Mouse (Mus musculus) ES-E14 (cell line): ENCODE data around the gene Ep400. TPM values are rescaled to one million over a fixed set of nuclear protein-coding genes. Genes with fewer than 3 reads are reported as not detected.

Experiments
- DNase-seq: peaks from one replicate; pipeline ENCODE4 v3.0.0-alpha.2; 2013; ENCODE audit warnings: low read depth, low spot score
- H3K27ac ChIP-seq: 2 replicates; pipeline ENCODE4 v1.5.1; 2012; ENCODE audit warnings: low read depth, mild to moderate bottlenecking, low read length, moderate library complexity, mixed read lengths; ENCODE audit not compliant: poor library complexity, insufficient read depth, severe bottlenecking
- H3K36me3 ChIP-seq: 2 replicates; pipeline ENCODE4 v1.6.1; 2012; ENCODE audit warnings: mild to moderate bottlenecking, low read length, moderate library complexity, mixed read lengths; ENCODE audit not compliant: control insufficient read depth, poor library complexity, insufficient read depth, severe bottlenecking
- H3K4me1 ChIP-seq, 2 experiments: fragments of 150-350 bp in 1 of 2; sonication (generic) in 1 of 2; 2 replicates each; pipeline ENCODE4 v1.6.1; 2012; ENCODE audit warnings: low read length in 2 of 2, mild to moderate bottlenecking in 1 of 2, mixed read lengths in 1 of 2; ENCODE audit not compliant: control insufficient read depth in 2 of 2, insufficient read depth in 2 of 2, poor library complexity in 1 of 2
- H3K4me3 ChIP-seq, 2 experiments: fragments of 150-350 bp in 1 of 2; sonication (generic) in 1 of 2; 2 replicates each; pipeline ENCODE4 v1.5.1; 2012; ENCODE audit warnings: low read length in 2 of 2, low read depth in 1 of 2, mild to moderate bottlenecking in 1 of 2, mixed read lengths in 1 of 2; ENCODE audit not compliant: insufficient read depth in 1 of 2, poor library complexity in 1 of 2, severe bottlenecking in 1 of 2
- H3K9ac ChIP-seq: 2 replicates; pipeline ENCODE4 v1.6.1; 2012; ENCODE audit warnings: low read depth, mild to moderate bottlenecking, low read length, mixed read lengths; ENCODE audit not compliant: poor library complexity, insufficient read depth, severe bottlenecking
- H3K9me3 ChIP-seq: fragments of 150-350 bp; sonication (generic); 2 replicates; pipeline ENCODE4 v1.6.1; 2012; ENCODE audit warnings: low read depth, mild to moderate bottlenecking, low read length; ENCODE audit not compliant: control insufficient read depth, insufficient read depth
- CHD2 ChIP-seq: IDR thresholded peaks from 2 replicates; pipeline ENCODE4 v1.6.1; 2014; ENCODE audit warnings: mild to moderate bottlenecking, low read depth, low read length, inconsistent platforms
- HCFC1 ChIP-seq: IDR thresholded peaks from 2 replicates; pipeline ENCODE4 v1.6.1; 2012; ENCODE audit warnings: low read length, inconsistent platforms, borderline replicate concordance; ENCODE audit not compliant: insufficient read depth
- MAFK ChIP-seq: IDR thresholded peaks from 2 replicates; pipeline ENCODE4 v1.6.1; 2014; ENCODE audit warnings: mild to moderate bottlenecking, low read depth, low read length, inconsistent platforms; ENCODE audit not compliant: insufficient read depth
- ZC3H11A ChIP-seq: IDR thresholded peaks from 2 replicates; pipeline ENCODE4 v1.6.1; 2012; ENCODE audit warnings: low read depth, mild to moderate bottlenecking, inconsistent platforms, low read length, borderline replicate concordance
- ZNF384 ChIP-seq: IDR thresholded peaks from 2 replicates; pipeline ENCODE4 v1.6.1; 2012; ENCODE audit warnings: low read depth, low read length, inconsistent platforms
- in situ Hi-C, 2 experiments: fragments of 600-800 bp; cut with MboI; formaldehyde crosslinking; loops; one replicate each; pipeline ENCODE4 v1.15.1; 2025; ENCODE audit warnings: low sequenced_read_pairs in 2 of 2, inconsistent platforms in 1 of 2; ENCODE audit not compliant: unreplicated experiment in 2 of 2
- total RNA-seq: library from RNA; depleted of rRNA; stranded (reverse); fragments of 300-350 nt; gene quantifications from 2 replicates; pipeline ENCODE4 v1.2.3, GENCODE M21; 2012

Gene Ep400
- total RNA-seq, 1 experiment: 56.7 TPM

- peak; percentile 7 for DNase-seq
- Histone ChIP-seq H3K9me3 (no peaks in the 10 kb centered on the region), H3K27ac (no peak overlapping the region), H3K4me3 (no peak overlapping the region), H3K9ac (no peak overlapping the region), H3K4me1 (no peaks in the 10 kb centered on the region; a peak in 1 of 4 replicates), H3K36me3 (peaks cover 43% of the 10 kb centered on the region)
- in situ Hi-C loops: no loop called here
- TF ChIP-seq CHD2 (no peak), HCFC1 (no peak), ZC3H11A (no peak), ZNF384 (no peak), MAFK (no peak)
Observed at GRCm38 (mm10) chr5:110665486-110666121, 104.9 kb downstream of the Ep400 start.

GRCm38 (mm10) chr5:110664750-110665269 lies 105.7 kb downstream of the Ep400 start:
- TF ChIP-seq HCFC1 (no peak), CHD2 (no peak), ZC3H11A (no peak), MAFK (no peak), ZNF384 (no peak)
- no peak overlapping the region for H3K4me3 ChIP-seq
- no peak overlapping the region for H3K27ac ChIP-seq
- no peaks in the 10 kb centered on the region for H3K9me3 ChIP-seq
- in situ Hi-C loops: no loop called here
- H3K36me3 ChIP-seq: peaks cover 37% of the 10 kb centered on the region
- DNase-seq: no peak
- no peak overlapping the region for H3K9ac ChIP-seq
- H3K4me1 ChIP-seq: no peaks in the 10 kb centered on the region; a peak in 1 of 4 replicates

GRCm38 (mm10) chr5:110664041-110664440 lies 106.5 kb downstream of the Ep400 start:
- in situ Hi-C loops: no loop called here
- TF ChIP-seq CHD2 (no peak), ZC3H11A (no peak), ZNF384 (no peak), MAFK (no peak)
- Histone ChIP-seq H3K9me3 (no peaks in the 10 kb centered on the region), H3K36me3 (peaks cover 38% of the 10 kb centered on the region), H3K9ac (no peak overlapping the region), H3K4me1 (no peaks in the 10 kb centered on the region; a peak in 1 of 4 replicates), H3K27ac (no peak overlapping the region), H3K4me3 (no peak overlapping the region)
- no peak for DNase-seq

GRCm38 (mm10) chr5:110659682-110660081 lies 110.8 kb downstream of the Ep400 start:
- Histone ChIP-seq H3K4me1 (no peaks in the 10 kb centered on the region), H3K4me3 (no peak overlapping the region), H3K9me3 (no peaks in the 10 kb centered on the region), H3K36me3 (peaks cover 49% of the 10 kb centered on the region), H3K9ac (no peak overlapping the region), H3K27ac (no peak overlapping the region)
- TF ChIP-seq MAFK: no peak
- TF ChIP-seq ZC3H11A: no peak
- no peak for TF ChIP-seq ZNF384
- TF ChIP-seq CHD2: no peak
- no peak for TF ChIP-seq HCFC1
- in situ Hi-C loops: no loop called here
- DNase-seq: no peak
